Mouse (Mus musculus): ENCODE measurements around the gene Fbxo28. TPM values are rescaled to one million over a fixed set of nuclear protein-coding genes. Genes with fewer than 3 reads are reported as not detected.

Gene Fbxo28
- polyA plus RNA-seq, 2 experiments: 3.8 to 7.1 TPM

DNA sequence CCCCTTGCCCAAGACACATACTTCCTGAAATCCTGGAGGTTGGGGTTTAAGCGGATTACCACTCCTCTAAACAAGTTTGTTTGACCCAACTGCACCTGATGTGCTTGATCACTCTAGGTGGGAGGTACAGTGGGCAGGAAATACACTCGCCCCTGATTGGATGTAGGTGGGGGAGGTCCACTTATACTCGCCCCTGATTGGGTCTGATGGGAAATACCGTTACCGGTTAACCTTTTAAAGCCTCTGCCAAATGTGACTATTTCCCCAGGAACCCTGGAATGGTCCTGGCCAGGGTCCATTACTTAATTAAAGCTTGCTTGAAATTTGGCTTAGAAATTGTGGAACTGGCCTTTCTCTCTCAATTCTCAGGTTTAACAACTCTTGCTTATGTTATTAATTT, 70.3 kb downstream of the Fbxo28 start:
- Histone ChIP-seq H3K9me3 (ENCODE audit: control insufficient read depth, low read length) (no peaks in the 10 kb centered on the region), H3K9ac (replicated peaks) (no peak overlapping the region), H3K36me3 (replicated peaks; ENCODE audit: control insufficient read depth, insufficient read depth, low read depth) (peaks cover 15% of the 10 kb centered on the region), H3K4me2 (ENCODE audit: low read depth) (no peak overlapping the region), H3K27me3 (ENCODE audit: control insufficient read depth, insufficient read depth, low read length) (no peaks in the 10 kb centered on the region), H3K27ac (no peak overlapping the region), H3K4me1 (replicated peaks; ENCODE audit: control insufficient read depth in 2 of 2, insufficient read depth in 2 of 2, low read length in 1 of 2) (peaks cover 0 to 6% of the 10 kb centered on the region in 2 experiments; a peak in 1 of 4 replicates), H3K4me3 (ENCODE audit: insufficient read depth in 1 of 2, low read depth in 2 of 2, low read length in 2 of 2) (no peak overlapping the region)
- TF ChIP-seq EP300 (IDR thresholded peaks at IDR 0.05; ENCODE audit: low read depth) (no peak), CTCF (IDR thresholded peaks at IDR 0.05; ENCODE audit: low read depth) (no peak)
- 71% methylated on average over 5 of the region's 5 CpGs for WGBS (ENCODE audit: insufficient replicate concordance)
- ATAC-seq (ENCODE audit: insufficient read depth) (no peak), DNase-seq (ENCODE audit: low read depth in 3 of 3, low spot score in 3 of 3) (no peak)

DNA sequence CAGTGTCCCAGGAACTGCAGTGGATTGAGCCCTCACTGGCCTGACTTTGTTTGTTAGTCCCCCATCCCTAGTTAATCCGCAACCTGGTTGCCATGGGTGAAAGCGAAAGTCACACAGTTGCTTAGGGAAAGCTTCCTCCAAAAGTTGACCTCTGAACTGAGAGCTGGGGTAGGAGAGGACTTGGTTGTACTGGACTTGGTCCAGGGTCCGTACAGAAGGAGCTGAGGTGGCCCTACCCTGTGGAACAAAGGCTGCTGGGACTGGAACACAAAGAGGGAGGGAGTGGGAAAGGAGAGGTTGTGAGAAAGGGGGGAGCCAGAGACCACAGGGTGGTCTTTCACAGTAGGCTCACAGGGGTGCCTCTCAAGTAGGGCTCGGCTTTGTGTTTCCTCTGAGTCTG, 73.1 kb downstream of the Fbxo28 start:
- TF ChIP-seq CTCF (IDR thresholded peaks at IDR 0.05; ENCODE audit: low read depth): no peak
- TF ChIP-seq EP300 (IDR thresholded peaks at IDR 0.05; ENCODE audit: low read depth): no peak
- H3K4me3 ChIP-seq (ENCODE audit: insufficient read depth in 1 of 2, low read depth in 2 of 2, low read length in 2 of 2): no peak overlapping the region
- peaks cover 4% of the 10 kb centered on the region for H3K36me3 ChIP-seq (replicated peaks; ENCODE audit: control insufficient read depth, insufficient read depth, low read depth)
- H3K27me3 ChIP-seq (ENCODE audit: control insufficient read depth, insufficient read depth, low read length): no peaks in the 10 kb centered on the region
- H3K4me2 ChIP-seq (ENCODE audit: low read depth): 0 out of 2 replicates have a peak overlapping the region, but pooled peaks have one; percentile 13
- no peak for DNase-seq (ENCODE audit: low read depth in 3 of 3, low spot score in 3 of 3)
- H3K9me3 ChIP-seq (ENCODE audit: control insufficient read depth, low read length): no peaks in the 10 kb centered on the region
- no peak overlapping the region for H3K27ac ChIP-seq
- WGBS (ENCODE audit: insufficient replicate concordance): 56% methylated on average over 4 of the region's 4 CpGs
- ATAC-seq (ENCODE audit: insufficient read depth): peak; percentile 72
- H3K9ac ChIP-seq (replicated peaks): no peak overlapping the region
- H3K4me1 ChIP-seq (replicated peaks; ENCODE audit: control insufficient read depth in 2 of 2, insufficient read depth in 2 of 2, low read length in 1 of 2): peaks cover 0 to 8% of the 10 kb centered on the region in 2 experiments; a peak in 1 of 4 replicates

DNA sequence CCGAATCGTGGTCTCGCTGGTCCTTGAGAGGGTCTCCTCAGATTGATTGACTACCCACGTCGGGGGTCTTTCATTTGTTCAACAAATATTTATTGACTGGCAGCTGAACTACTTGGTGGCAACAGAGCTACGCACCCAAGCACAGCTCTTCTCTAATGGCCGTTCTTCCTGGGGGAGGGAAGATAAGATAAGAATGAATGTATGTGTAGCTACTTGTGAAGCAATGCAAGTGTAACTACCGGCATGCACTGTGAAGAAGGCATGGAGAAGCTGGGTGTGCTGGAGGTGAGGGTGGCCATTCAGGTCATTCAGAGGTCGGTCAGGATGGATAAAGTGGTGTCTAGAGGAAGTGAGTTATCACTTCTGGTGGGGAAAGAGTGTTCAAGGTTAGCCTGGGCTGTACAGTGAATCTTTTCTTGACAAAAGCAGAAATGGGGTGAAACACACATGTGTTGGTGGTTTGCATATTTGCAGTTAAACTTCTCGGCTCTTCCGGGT, 75.4 kb downstream of the Fbxo28 start:
- Histone ChIP-seq H3K4me1 (replicated peaks; ENCODE audit: control insufficient read depth in 2 of 2, insufficient read depth in 2 of 2, low read length in 1 of 2) (peaks cover 0 to 8% of the 10 kb centered on the region in 2 experiments; a peak in 1 of 4 replicates), H3K27me3 (ENCODE audit: control insufficient read depth, insufficient read depth, low read length) (no peaks in the 10 kb centered on the region), H3K4me2 (ENCODE audit: low read depth) (no peak overlapping the region), H3K36me3 (replicated peaks; ENCODE audit: control insufficient read depth, insufficient read depth, low read depth) (no peaks in the 10 kb centered on the region), H3K4me3 (ENCODE audit: insufficient read depth in 1 of 2, low read depth in 2 of 2, low read length in 2 of 2) (no peak overlapping the region), H3K27ac (no peak overlapping the region), H3K9me3 (ENCODE audit: control insufficient read depth, low read length) (no peaks in the 10 kb centered on the region), H3K9ac (replicated peaks) (no peak overlapping the region)
- TF ChIP-seq CTCF (IDR thresholded peaks at IDR 0.05; ENCODE audit: low read depth): no peak
- TF ChIP-seq EP300 (IDR thresholded peaks at IDR 0.05; ENCODE audit: low read depth): no peak
- WGBS (ENCODE audit: insufficient replicate concordance): 72% methylated on average over 11 of the region's 11 CpGs
- DNase-seq (ENCODE audit: low read depth in 3 of 3, low spot score in 3 of 3): no peak
- ATAC-seq (ENCODE audit: insufficient read depth): no peak

Other genes starting within 250 kb of the Fbxo28 start
- gene Srp9, start 216.9 kb downstream of the Fbxo28 start, polyA plus RNA-seq (2012; rRNA removed): 28.9 and 43.5 TPM in 2 replicates
- 88.9 and 89.9 TPM in 2 replicates for gene Srp9, start 216.9 kb downstream of the Fbxo28 start, polyA plus RNA-seq (2014; fragmentation: Nextera tagmentation; extraction: Ambion mirVana)
- gene Vmn1r1, start 177.1 kb downstream of the Fbxo28 start, polyA plus RNA-seq (2012; rRNA removed): not detected in 2 replicates
- gene Vmn1r1, start 177.1 kb downstream of the Fbxo28 start, polyA plus RNA-seq (2014; fragmentation: Nextera tagmentation; extraction: Ambion mirVana): not detected in 2 replicates
- gene Degs1, start 58.8 kb downstream of the Fbxo28 start, polyA plus RNA-seq (2012; rRNA removed): 29.4 and 33.9 TPM in 2 replicates
- gene Degs1, start 58.8 kb downstream of the Fbxo28 start, polyA plus RNA-seq (2014; fragmentation: Nextera tagmentation; extraction: Ambion mirVana): 72.8 and 75.3 TPM in 2 replicates
- 2.3 and 2.5 TPM in 2 replicates for gene Trp53bp2, start 67.5 kb upstream of the Fbxo28 start, polyA plus RNA-seq (2012; rRNA removed)
- 2.7 and 3.1 TPM in 2 replicates for gene Trp53bp2, start 67.5 kb upstream of the Fbxo28 start, polyA plus RNA-seq (2014; fragmentation: Nextera tagmentation; extraction: Ambion mirVana)
- gene Capn2, start 176.0 kb upstream of the Fbxo28 start, polyA plus RNA-seq (2012; rRNA removed): 6.5 and 9.8 TPM in 2 replicates
- 13.6 and 16.4 TPM in 2 replicates for gene Capn2, start 176.0 kb upstream of the Fbxo28 start, polyA plus RNA-seq (2014; fragmentation: Nextera tagmentation; extraction: Ambion mirVana)
- gene Capn8, start 223.4 kb upstream of the Fbxo28 start, polyA plus RNA-seq (2012; rRNA removed): 0.01 TPM in 1 of 2 replicates, not detected in the other
- gene Capn8, start 223.4 kb upstream of the Fbxo28 start, polyA plus RNA-seq (2014; fragmentation: Nextera tagmentation; extraction: Ambion mirVana): not detected in 2 replicates

Measured in liver, embryonic 14.5 days (tissue).